Mouse (Mus musculus): ENCODE data around the gene Pik3ap1. TPM values are rescaled to one million over a fixed set of nuclear protein-coding genes. Genes with fewer than 3 reads are reported as not detected.

Gene Pik3ap1
- polyA plus RNA-seq, 1 experiment from 2014 or later, result 1.6 TPM

DNA sequence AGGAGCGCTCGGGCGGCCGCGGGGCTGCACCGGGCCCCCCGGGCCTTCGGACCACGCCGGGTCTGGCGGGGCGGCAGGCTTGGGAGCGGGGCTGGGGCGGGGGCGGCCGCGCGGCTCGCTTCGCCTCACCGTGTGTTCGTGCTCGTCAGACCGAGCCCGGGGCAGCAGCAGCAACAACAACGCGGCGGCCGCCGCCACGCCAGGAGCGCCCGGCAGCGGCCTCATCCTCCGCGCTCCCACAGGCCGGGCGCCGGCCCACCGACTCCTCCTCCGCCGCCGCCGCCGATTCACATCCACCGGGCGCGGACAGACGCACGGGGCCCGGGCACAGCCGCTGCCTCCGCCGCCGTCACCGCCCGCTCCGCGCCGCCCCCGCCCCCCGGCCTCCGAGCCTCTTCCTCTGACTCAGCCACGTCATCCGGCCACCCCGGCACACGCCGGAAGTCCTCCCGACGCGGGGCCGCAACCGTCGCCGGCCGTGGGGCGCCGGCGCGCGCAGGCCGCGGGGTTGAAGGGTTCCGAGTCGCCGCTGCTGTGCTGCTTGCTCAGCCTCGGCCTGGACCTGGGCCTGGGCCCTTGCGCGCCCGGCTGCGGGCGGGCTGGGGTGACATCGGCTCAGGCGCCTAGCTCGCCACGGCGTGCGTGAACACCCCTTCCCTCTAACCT lies 121.1 kb downstream of the Pik3ap1 start, which contains the start of gene Tm9sf3:
Gene Tm9sf3, minus strand, starts transcription at position 368 of the 666 bp plus-strand sequence.
- Histone ChIP-seq H3K4me3 (ENCODE audit: low read depth, low read length) (peak within 1 kb of the TSS; percentile 92), H3K4me2 (replicated peaks; ENCODE audit: low read depth) (peak within 1 kb of the TSS; percentile 68), H3K9me3 (ENCODE audit: control insufficient read depth, low read length) (no peaks in the 10 kb centered on the region), H3K9ac (ENCODE audit: low read length) (peak within 1 kb of the TSS; percentile 99), H3K27ac (replicated peaks) (peak within 1 kb of the TSS; percentile 100), H3K36me3 (ENCODE audit: control insufficient read depth, insufficient read depth, low read length) (no peaks in the 10 kb centered on the region), H3K27me3 (ENCODE audit: control insufficient read depth, insufficient read depth, low read length) (no peaks in the 10 kb centered on the region), H3K4me1 (replicated peaks; ENCODE audit: control insufficient read depth, insufficient read depth) (no peaks in the 10 kb centered on the region)
- WGBS, result under 1% methylated on average over 65 of the region's 98 CpGs
- ATAC-seq (ENCODE audit: low FRiP score, low TSS enrichment) (peak; percentile 91), DNase-seq (ENCODE audit: low spot score) (peak; percentile 93)
- TF ChIP-seq CTCF (IDR thresholded peaks at IDR 0.05; ENCODE audit: low read depth) (no peak), EP300 (optimal IDR thresholded peaks at IDR 0.05) (no peak)

DNA sequence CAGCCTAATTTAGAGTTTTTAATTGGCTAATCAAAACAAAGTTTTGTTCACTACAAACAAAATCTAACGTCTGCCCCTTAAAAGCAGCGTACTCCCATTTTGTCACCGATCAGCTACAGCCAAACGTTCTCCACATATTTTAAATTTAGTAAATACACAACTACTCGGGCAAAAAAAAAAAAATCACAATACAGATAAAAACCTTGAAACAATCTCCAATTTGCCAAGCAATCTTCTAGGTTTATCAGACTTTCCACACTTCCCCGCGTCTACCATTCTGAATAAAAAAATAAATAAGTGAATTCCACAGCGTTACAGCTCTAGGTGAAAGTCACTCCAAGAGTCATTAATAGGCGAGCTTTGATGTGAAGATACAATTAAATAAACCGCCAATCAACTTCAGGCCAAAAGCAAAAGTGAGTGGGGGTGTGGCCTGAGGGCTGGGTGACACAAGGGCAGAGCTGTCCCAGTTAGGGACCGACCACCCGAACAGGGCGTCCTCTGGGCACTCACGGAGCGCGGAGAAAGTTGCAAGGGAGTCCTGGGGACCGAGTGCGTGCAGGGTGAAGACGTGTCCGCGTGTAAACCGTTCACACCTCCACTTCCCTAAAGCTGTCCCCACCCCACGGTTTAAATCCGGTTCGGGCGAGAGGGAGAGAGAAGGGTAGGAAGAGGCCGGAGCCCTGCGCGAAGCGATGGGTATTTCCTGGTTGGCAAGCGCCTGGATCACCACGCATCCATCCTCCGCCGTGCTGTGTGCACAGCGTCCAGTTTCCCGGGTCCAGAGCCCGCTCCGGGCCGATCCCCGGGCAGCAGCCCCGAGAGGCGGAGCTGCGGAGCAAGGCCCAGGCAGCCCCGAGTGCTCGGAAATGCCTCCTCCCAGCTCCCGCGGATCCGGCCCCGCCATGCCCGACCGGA lies 121.9 kb downstream of the Pik3ap1 start:
- Histone ChIP-seq H3K4me1 (replicated peaks; ENCODE audit: control insufficient read depth, insufficient read depth) (no peaks in the 10 kb centered on the region), H3K9me3 (ENCODE audit: control insufficient read depth, low read length) (no peaks in the 10 kb centered on the region), H3K27me3 (ENCODE audit: control insufficient read depth, insufficient read depth, low read length) (no peaks in the 10 kb centered on the region), H3K4me3 (ENCODE audit: low read depth, low read length) (peak overlapping the region; percentile 92), H3K9ac (ENCODE audit: low read length) (peak overlapping the region; percentile 99), H3K4me2 (replicated peaks; ENCODE audit: low read depth) (peak overlapping the region; percentile 68), H3K36me3 (ENCODE audit: control insufficient read depth, insufficient read depth, low read length) (no peaks in the 10 kb centered on the region), H3K27ac (replicated peaks) (peak overlapping the region; percentile 100)
- WGBS, result 3% methylated on average over 48 of the region's 51 CpGs
- DNase-seq (ENCODE audit: low spot score) (peak; percentile 84), ATAC-seq (ENCODE audit: low FRiP score, low TSS enrichment) (peak; percentile 85)
- TF ChIP-seq EP300 (optimal IDR thresholded peaks at IDR 0.05) (no peak), CTCF (IDR thresholded peaks at IDR 0.05; ENCODE audit: low read depth) (peak; percentile 41; the same call in 1 of the 2 replicates)

DNA sequence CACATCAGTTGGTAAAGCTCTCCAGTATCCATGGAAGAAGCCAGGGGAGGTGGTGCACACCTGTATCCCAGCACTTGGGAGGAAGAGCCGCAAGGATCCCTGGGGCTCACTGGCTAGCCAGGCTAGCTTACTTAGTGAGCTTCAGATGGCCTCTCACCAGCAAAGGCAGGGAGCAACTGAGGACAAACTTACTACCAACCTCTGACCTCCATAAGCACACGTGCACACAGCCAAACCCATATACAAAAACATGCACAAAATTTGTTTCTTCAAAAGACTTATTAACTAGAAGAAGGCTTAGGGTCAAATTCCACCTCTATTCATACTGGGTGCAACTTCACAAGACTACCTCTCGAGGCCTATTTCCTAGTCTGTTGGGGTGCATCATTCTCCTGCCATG lies 124.2 kb downstream of the Pik3ap1 start:
- H3K4me3 ChIP-seq (ENCODE audit: low read depth, low read length), result no peak overlapping the region
- DNase-seq (ENCODE audit: low spot score), result no peak
- no peaks in the 10 kb centered on the region for H3K9me3 ChIP-seq (ENCODE audit: control insufficient read depth, low read length)
- H3K9ac ChIP-seq (ENCODE audit: low read length), result no peak overlapping the region
- ATAC-seq (ENCODE audit: low FRiP score, low TSS enrichment), result no peak
- H3K27me3 ChIP-seq (ENCODE audit: control insufficient read depth, insufficient read depth, low read length), result no peaks in the 10 kb centered on the region
- 60% methylated on average over 3 of the region's 3 CpGs for WGBS
- H3K4me1 ChIP-seq (replicated peaks; ENCODE audit: control insufficient read depth, insufficient read depth), result no peaks in the 10 kb centered on the region
- H3K4me2 ChIP-seq (replicated peaks; ENCODE audit: low read depth), result peak overlapping the region; percentile 17; the same call in 1 of the 2 replicates
- no peaks in the 10 kb centered on the region for H3K36me3 ChIP-seq (ENCODE audit: control insufficient read depth, insufficient read depth, low read length)
- no peak for TF ChIP-seq CTCF (IDR thresholded peaks at IDR 0.05; ENCODE audit: low read depth)
- TF ChIP-seq EP300 (optimal IDR thresholded peaks at IDR 0.05), result no peak
- no peak overlapping the region for H3K27ac ChIP-seq (replicated peaks)

DNA sequence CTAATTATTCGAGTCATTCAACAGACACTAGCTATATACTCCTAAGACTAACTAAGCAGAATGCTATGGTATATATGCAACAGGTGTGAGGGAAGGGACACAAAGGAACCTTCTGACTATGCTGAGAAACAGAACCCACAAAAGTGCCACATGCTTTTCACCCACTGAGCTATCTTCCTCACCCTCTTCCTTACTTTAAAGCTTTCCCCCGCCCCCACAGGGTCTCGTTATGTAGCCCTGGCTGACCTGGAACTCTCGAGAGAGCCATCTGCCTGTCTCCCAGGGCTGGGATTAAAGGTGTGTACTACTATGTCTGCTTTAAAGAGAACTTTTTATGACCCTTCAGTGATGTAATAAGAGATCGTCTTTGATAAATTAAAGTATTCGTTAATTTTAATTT lies 125.6 kb downstream of the Pik3ap1 start:
- Histone ChIP-seq H3K9me3 (ENCODE audit: control insufficient read depth, low read length) (no peaks in the 10 kb centered on the region), H3K27ac (replicated peaks) (no peak overlapping the region), H3K4me3 (ENCODE audit: low read depth, low read length) (no peak overlapping the region), H3K27me3 (ENCODE audit: control insufficient read depth, insufficient read depth, low read length) (no peaks in the 10 kb centered on the region), H3K4me1 (replicated peaks; ENCODE audit: control insufficient read depth, insufficient read depth) (no peaks in the 10 kb centered on the region), H3K4me2 (replicated peaks; ENCODE audit: low read depth) (no peak overlapping the region), H3K9ac (ENCODE audit: low read length) (no peak overlapping the region), H3K36me3 (ENCODE audit: control insufficient read depth, insufficient read depth, low read length) (no peaks in the 10 kb centered on the region)
- ATAC-seq (ENCODE audit: low FRiP score, low TSS enrichment), result no peak
- WGBS, result 73% methylated on average over 6 of the region's 6 CpGs
- DNase-seq (ENCODE audit: low spot score), result no peak
- TF ChIP-seq EP300 (optimal IDR thresholded peaks at IDR 0.05) (no peak), CTCF (IDR thresholded peaks at IDR 0.05; ENCODE audit: low read depth) (no peak)

DNA sequence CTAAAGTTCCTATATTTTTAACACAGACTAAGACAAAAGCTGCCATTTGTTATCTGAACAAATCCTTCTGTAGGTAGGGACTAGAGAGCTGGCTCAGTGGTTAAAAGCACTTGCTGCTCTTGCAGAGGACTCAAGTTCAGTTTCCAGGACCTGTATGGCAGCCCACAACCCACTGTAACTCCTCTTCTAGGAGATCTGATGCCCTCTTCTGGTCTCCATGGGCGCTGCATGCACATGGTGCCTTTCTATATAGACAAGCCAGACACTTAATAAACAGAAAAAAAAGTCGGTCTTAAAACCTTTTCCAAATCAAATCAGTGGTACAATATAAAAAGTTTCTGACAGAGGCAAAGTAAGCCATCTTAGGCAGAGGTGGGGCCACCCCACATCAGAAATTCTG lies 126.2 kb downstream of the Pik3ap1 start:
- 40% methylated on average over 2 of the region's 2 CpGs for WGBS
- Histone ChIP-seq H3K27me3 (ENCODE audit: control insufficient read depth, insufficient read depth, low read length) (no peaks in the 10 kb centered on the region), H3K4me3 (ENCODE audit: low read depth, low read length) (no peak overlapping the region), H3K36me3 (ENCODE audit: control insufficient read depth, insufficient read depth, low read length) (no peaks in the 10 kb centered on the region), H3K4me2 (replicated peaks; ENCODE audit: low read depth) (no peak overlapping the region), H3K9ac (ENCODE audit: low read length) (no peak overlapping the region), H3K27ac (replicated peaks) (no peak overlapping the region), H3K9me3 (ENCODE audit: control insufficient read depth, low read length) (no peaks in the 10 kb centered on the region), H3K4me1 (replicated peaks; ENCODE audit: control insufficient read depth, insufficient read depth) (no peaks in the 10 kb centered on the region)
- no peak for TF ChIP-seq EP300 (optimal IDR thresholded peaks at IDR 0.05)
- TF ChIP-seq CTCF (IDR thresholded peaks at IDR 0.05; ENCODE audit: low read depth), result peak; percentile 67
- DNase-seq (ENCODE audit: low spot score) (peak; percentile 51), ATAC-seq (ENCODE audit: low FRiP score, low TSS enrichment) (no peak)

All from stomach, postnatal 0 days (tissue).